Mouse (Mus musculus) spleen, adult 2 months (tissue): ENCODE data around the gene Gm20518.

Source experiments
- CTCF ChIP-seq: fragments of 200-500 bp; IDR thresholded peaks from 2 replicates; pipeline ENCODE4 v1.5.1; 2011; ENCODE audit warnings: mild to moderate bottlenecking, inconsistent platforms; ENCODE audit not compliant: insufficient read depth, insufficient read length, insufficient replicate concordance; ENCODE audit errors: extremely low read depth
- POLR2A ChIP-seq: fragments of 200-500 bp; IDR thresholded peaks from 2 replicates; pipeline ENCODE4 v1.6.1; 2011; ENCODE audit warnings: low read depth, low read length, inconsistent platforms

GRCm38 (mm10) chr16:17853263-17853662 is 38.2 kb downstream of the Gm20518 start:
- TF ChIP-seq CTCF (no peak), POLR2A (no peak)
